Mouse (Mus musculus): ENCODE results near the gene Cisd3. TPM values are rescaled to one million over a fixed set of nuclear protein-coding genes. Genes with fewer than 3 reads are reported as not detected.

Cisd3 gene
- polyA plus RNA-seq, 1 experiment from 2014 or later = 45.5 TPM

DNA sequence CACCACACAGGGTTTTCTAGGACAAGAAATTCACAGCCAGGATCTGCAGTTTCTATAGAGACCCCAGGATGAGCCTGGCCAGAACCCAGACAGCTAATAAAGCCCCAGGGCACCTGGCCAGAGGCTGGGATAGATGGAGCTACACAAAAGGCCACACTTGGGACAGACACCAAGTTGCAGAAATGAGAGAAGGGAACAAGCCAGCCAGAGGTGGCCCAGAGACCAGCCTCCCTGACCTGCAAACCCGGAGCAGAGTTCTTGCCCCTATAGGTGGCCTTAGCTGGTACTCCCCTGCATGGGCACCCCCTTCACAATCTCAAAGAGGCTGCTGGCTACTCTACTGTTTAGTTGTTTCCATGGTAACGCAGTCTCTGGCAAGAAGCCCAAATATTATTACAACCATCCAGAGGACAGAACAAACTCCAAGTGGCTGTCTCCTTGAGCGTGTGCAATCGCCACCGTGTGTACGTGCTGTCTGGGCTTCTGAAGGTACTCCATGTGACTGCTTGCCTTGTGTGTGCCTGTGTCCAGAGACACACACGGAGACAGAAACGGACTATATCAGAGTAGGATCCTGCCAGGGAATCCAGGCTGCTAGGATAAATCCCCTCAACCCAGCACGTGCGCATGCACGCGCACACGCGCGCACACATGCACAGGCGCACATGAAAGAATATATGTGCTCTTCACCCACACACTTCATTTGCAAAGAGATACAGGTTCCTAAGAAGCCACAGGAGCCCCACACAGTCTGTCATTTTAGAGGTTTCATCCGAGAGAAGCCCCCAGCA is 9.5 kb downstream of the Cisd3 start:
- H3K9ac ChIP-seq = no peak overlapping the region; the same call in 1 of the 2 replicates
- H3K4me2 ChIP-seq = peak overlapping the region; percentile 41
- H3K36me3 ChIP-seq = peaks cover 34% of the 10 kb centered on the region
- no peaks in the 10 kb centered on the region for H3K27me3 ChIP-seq
- H3K4me1 ChIP-seq = peaks cover 47% of the 10 kb centered on the region
- peak overlapping the region; percentile 11 for H3K4me3 ChIP-seq
- 41% methylated on average over 17 of the region's 17 CpGs for WGBS
- ATAC-seq (ENCODE audit: borderline replicate concordance, extremely low read depth, low FRiP score, low TSS enrichment) = peak; percentile 47
- H3K9me3 ChIP-seq = no peaks in the 10 kb centered on the region
- peak overlapping the region; percentile 71 for H3K27ac ChIP-seq

DNA sequence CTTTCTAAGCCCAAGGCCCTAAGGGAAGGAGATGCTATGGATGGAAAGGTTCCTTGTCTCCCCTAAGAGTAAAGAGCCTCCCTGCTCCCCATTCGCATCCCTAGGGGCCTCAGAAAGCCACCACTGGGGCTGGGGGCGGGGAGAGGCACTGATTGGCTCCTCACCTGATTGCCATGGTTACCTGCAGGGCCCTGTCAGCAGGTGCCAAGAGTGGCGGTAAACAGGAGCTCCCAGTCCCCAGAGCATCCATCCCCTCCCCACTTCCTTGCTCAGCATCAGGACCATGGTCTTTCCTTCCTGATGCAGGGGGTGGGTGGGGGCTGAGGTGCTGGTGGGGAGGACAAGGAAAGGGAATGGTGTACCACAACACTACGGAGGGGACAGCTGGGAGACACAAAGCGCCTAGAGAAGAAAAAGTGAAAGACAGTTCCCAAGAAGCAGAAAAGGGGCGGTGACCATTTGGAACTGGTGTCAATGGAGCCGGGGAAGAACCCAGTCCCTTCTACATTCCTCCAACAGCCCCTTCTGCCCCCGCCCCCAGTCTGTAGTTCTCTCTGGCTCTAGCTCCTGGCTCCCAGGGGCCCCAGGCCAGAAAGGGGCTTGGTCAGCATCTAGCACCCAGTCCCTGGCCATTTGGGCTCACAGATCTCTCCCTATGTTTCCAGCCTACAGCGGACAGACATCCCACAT is 10.2 kb downstream of the Cisd3 start:
- H3K9ac ChIP-seq = no peak overlapping the region; the same call in 1 of the 2 replicates
- peak overlapping the region; percentile 71 for H3K27ac ChIP-seq
- ATAC-seq (ENCODE audit: borderline replicate concordance, extremely low read depth, low FRiP score, low TSS enrichment) = no peak
- no peaks in the 10 kb centered on the region for H3K27me3 ChIP-seq
- H3K4me3 ChIP-seq = peak overlapping the region; percentile 11
- H3K4me2 ChIP-seq = peak overlapping the region; percentile 41
- H3K9me3 ChIP-seq = no peaks in the 10 kb centered on the region
- WGBS = 44% methylated on average over 9 of the region's 9 CpGs
- H3K4me1 ChIP-seq = peaks cover 48% of the 10 kb centered on the region
- peaks cover 27% of the 10 kb centered on the region for H3K36me3 ChIP-seq

DNA sequence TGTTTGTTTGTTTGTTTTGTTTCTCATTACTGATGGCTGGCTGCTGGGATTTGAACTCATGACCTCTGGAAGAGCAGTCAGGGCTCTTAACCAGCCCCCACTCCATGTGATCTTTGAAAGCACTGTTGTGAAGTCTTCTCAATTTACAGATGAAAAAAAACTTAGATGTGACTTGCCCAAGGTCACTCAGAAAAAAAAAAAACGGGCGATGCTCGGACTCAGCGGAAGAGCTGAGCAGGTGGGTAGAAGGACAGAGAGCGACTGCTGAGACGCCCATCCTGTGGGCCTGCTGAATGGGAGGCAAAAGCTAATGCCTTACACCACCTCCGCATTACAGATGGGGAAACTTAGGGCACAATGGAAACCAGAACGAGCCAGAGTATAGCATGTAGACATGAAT is 11.0 kb downstream of the Cisd3 start:
- H3K4me3 ChIP-seq = no peak overlapping the region
- H3K36me3 ChIP-seq = peaks cover 18% of the 10 kb centered on the region
- no peak overlapping the region for H3K9ac ChIP-seq

DNA sequence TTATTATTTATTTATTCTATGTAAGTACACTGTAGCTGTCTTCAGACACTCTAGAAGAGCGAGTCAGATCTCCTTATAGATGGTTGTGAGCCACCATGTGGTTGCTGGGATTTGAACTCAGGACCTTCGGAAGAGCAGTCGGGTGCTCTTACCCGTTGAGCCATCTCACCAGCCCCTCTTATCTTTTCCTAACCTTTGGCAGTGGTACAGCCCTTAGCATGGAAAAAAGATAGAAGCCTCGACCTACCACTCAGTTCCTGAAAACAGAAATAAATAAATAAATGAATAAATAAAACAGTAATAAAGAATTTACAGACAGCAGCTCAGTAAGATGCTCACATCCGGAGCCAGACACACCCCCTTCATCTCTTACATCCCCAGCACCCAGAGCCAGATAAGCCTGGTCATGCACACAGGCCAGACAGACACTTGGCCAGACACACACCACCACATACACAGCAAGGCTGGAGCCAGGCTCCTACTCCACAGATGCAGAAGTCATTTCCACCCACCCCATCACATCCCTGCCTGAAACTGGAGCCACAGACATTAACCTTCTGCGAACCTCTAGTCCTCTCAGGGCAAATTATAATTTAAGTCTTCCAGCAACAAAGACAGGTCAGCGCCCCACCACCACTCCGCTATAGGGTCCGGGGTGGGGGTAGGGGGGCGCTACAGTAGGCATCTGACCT is 11.7 kb downstream of the Cisd3 start:
- Histone ChIP-seq H3K27ac (peak overlapping the region; percentile 100), H3K9ac (peak overlapping the region; percentile 94), H3K4me1 (peaks cover 62% of the 10 kb centered on the region), H3K4me3 (peak overlapping the region; percentile 90), H3K9me3 (no peaks in the 10 kb centered on the region), H3K27me3 (no peaks in the 10 kb centered on the region), H3K36me3 (peaks cover 12% of the 10 kb centered on the region), H3K4me2 (peak overlapping the region; percentile 95)
- ATAC-seq (ENCODE audit: borderline replicate concordance, extremely low read depth, low FRiP score, low TSS enrichment) = no peak
- 38% methylated on average over 11 of the region's 11 CpGs for WGBS

More for the DNA sequence above, 11.0 kb downstream of the Cisd3 start:
- 67% methylated on average over 8 of the region's 8 CpGs for WGBS
- Histone ChIP-seq H3K4me2 (no peak overlapping the region; the same call in 1 of the 2 replicates), H3K9me3 (no peaks in the 10 kb centered on the region), H3K27me3 (no peaks in the 10 kb centered on the region), H3K27ac (no peak overlapping the region), H3K4me1 (peaks cover 56% of the 10 kb centered on the region)
- no peak for ATAC-seq (ENCODE audit: borderline replicate concordance, extremely low read depth, low FRiP score, low TSS enrichment)

DNA sequence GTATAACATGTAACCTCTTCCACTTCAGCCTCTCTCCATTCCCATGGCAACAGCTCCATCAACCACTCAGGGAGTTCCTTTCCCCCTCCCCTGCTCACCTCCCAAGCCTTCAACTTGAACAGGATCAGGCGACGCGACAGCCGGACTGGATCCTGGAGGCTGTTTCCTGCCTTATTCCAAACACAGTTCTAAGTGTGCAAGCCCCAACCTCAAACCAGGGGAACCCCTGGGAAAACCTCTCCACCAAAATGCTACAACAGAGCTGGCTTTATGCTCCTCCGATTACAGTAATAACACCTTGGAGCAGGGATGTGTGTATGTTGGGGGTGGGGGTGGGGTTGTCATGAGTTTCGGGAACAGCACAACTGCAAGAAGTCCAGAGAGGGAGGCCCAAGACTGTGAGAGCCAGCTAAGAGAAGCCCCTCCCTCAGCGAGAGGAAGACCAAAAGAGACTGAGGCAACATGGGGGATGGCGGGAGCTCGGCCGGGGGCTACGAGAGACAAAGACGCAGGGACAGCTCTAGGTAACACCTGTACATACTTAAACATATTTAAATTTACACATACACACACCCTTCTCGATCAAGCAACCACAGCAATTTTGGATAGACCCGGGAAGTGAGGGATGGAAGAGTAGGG is 12.4 kb downstream of the Cisd3 start:
- no peaks in the 10 kb centered on the region for H3K9me3 ChIP-seq
- peak overlapping the region; percentile 94 for H3K9ac ChIP-seq
- WGBS = 1% methylated on average over 14 of the region's 14 CpGs
- H3K4me3 ChIP-seq = peak overlapping the region; percentile 90
- peak overlapping the region; percentile 100 for H3K27ac ChIP-seq
- peaks cover 62% of the 10 kb centered on the region for H3K4me1 ChIP-seq
- no peaks in the 10 kb centered on the region for H3K27me3 ChIP-seq
- H3K4me2 ChIP-seq = peak overlapping the region; percentile 95
- ATAC-seq (ENCODE audit: borderline replicate concordance, extremely low read depth, low FRiP score, low TSS enrichment) = no peak
- H3K36me3 ChIP-seq = peaks cover 5% of the 10 kb centered on the region; the same call in 1 of the 2 replicates

DNA sequence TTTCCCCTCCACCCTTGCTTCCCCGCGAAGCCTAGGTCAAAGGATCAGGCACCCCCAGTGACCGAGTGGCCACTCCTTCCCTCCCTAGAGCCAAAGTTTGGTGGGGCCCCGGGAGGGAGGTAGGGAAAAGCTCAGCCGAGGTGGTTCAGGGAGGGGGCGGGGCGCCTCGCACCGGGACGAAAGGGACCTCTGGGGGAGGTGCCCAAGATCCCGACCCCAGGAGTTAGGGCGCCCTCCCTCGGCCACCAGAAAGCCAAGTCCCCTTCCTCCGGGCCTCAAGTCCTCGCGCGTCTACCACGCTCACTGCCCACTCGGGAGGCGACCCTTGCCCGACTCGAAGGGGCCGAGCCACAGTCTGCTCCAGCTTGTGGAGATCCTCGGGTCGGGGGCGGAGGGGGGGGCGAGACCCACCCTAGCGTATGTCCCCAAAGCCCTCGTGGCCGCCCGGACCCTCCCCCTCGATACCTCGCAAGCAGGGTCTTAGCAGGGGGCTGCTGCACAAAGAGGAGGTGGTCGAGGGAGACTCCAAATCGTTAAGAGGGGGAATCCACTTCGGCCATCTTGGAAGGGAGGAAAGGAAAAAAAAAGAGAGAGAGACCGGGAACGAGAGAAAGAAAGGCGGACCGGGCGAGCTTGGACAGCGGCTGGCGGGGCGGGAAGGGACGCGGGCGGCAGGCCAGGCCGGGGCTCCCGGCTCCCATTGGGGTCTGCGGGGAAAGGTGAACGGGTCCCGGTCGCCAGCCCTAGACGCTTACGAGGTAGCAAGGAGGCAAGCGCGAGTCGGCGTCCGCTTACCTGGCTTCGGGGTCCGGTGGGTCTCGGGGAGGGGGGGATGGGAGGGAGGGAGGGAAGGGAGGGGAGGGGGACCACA is 13.3 kb downstream of the Cisd3 start:
- no peak for ATAC-seq (ENCODE audit: borderline replicate concordance, extremely low read depth, low FRiP score, low TSS enrichment)
- H3K9me3 ChIP-seq = no peaks in the 10 kb centered on the region
- under 1% methylated on average over 56 of the region's 63 CpGs for WGBS

DNA sequence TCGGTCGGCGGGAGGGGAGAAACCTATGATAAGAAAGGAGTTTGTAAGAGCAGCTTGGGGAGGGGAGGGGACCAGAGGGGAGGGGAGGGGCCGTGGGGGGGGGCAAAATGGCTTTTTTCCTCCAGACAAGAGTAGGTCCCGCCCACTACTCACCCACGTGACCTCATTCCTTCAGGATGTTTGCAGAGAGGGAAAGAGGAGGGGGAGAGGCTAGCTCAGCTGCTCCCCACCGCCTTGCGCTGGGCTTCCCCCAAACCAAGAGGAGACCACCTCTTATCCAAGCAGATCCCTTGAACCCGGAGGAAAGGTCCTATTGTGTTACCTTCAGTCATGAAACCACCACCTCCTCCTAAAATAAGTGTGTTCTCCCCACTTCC is 14.0 kb downstream of the Cisd3 start:
- Histone ChIP-seq H3K27ac (peak overlapping the region; percentile 100), H3K4me3 (peak overlapping the region; percentile 90), H3K27me3 (no peaks in the 10 kb centered on the region), H3K4me1 (peaks cover 60% of the 10 kb centered on the region), H3K4me2 (peak overlapping the region; percentile 95), H3K36me3 (peaks cover 2% of the 10 kb centered on the region; the same call in 1 of the 2 replicates), H3K9me3 (no peaks in the 10 kb centered on the region), H3K9ac (peak overlapping the region; percentile 94)
- ATAC-seq (ENCODE audit: borderline replicate concordance, extremely low read depth, low FRiP score, low TSS enrichment) = peak; percentile 48
- 0% methylated on average over 3 of the region's 9 CpGs for WGBS

More for the DNA sequence above, 13.3 kb downstream of the Cisd3 start:
- Histone ChIP-seq H3K4me1 (peaks cover 60% of the 10 kb centered on the region), H3K36me3 (no peaks in the 10 kb centered on the region), H3K4me2 (peak overlapping the region; percentile 95), H3K27ac (peak overlapping the region; percentile 100), H3K27me3 (no peaks in the 10 kb centered on the region), H3K9ac (peak overlapping the region; percentile 94), H3K4me3 (peak overlapping the region; percentile 90)

- peaks cover 55% of the 10 kb centered on the region for H3K4me1 ChIP-seq
Observed at GRCm38 (mm10) chr11:97700003-97700745, 14.5 kb downstream of the Cisd3 start, which contains the start of gene Pcgf2. Gene Pcgf2, minus strand, starts transcription at chr11:97700497.

DNA sequence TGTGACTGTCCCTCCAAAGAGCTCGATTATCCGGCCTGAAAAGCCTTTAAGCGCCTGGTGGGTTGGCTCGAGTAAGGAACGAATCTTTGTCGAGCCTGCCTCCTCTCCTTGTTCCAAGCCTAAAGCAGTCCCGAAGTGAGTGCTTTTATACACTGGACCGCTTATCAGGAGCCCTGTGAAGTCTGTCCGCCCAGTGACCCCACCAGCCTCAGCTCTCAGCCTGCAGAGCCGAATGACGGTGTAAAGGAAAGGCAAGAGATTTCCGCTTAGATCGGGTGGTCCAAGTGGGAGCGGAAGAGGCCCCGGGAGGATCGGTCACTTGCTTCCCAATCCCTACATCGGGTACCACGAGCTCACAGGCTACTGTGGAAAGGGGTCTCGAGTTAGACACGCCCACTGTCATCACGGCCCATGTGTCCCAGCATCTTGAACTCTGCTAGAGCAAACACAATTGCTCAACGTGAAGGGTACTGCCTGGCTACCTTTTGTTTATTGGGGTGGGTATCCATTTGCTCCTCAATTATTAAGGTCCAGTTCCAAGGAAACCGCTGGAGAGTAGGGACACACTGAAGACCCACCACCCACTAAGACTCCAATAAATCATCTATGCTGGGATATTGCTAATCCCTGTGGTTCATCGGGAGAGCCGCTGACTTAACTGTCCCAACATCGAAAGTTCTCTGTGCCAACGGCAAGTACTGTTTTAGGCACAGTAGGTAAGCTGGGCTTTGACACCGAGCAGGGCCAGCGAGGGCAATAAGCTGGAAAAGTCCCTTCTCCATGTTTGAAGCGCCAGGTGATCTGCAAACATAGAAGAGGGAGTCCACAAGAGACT is 15.3 kb downstream of the Cisd3 start:
- H3K4me3 ChIP-seq = peak overlapping the region; percentile 90
- peaks cover 11% of the 10 kb centered on the region for H3K36me3 ChIP-seq
- H3K9ac ChIP-seq = peak overlapping the region; percentile 86
- no peaks in the 10 kb centered on the region for H3K27me3 ChIP-seq
- H3K4me2 ChIP-seq = peak overlapping the region; percentile 95
- no peak for ATAC-seq (ENCODE audit: borderline replicate concordance, extremely low read depth, low FRiP score, low TSS enrichment)
- peaks cover 47% of the 10 kb centered on the region for H3K4me1 ChIP-seq
- 14% methylated on average over 30 of the region's 30 CpGs for WGBS
- H3K27ac ChIP-seq = peak overlapping the region; percentile 100
- no peaks in the 10 kb centered on the region for H3K9me3 ChIP-seq

More at GRCm38 (mm10) chr11:97700003-97700745, 14.5 kb downstream of the Cisd3 start, which contains the start of gene Pcgf2:
- Histone ChIP-seq H3K9ac (peak within 1 kb of the TSS; percentile 94), H3K4me3 (peak within 1 kb of the TSS; percentile 90), H3K27ac (peak within 1 kb of the TSS; percentile 100), H3K27me3 (no peaks in the 10 kb centered on the region), H3K36me3 (peaks cover 5% of the 10 kb centered on the region; the same call in 1 of the 2 replicates), H3K4me2 (peak within 1 kb of the TSS; percentile 95), H3K9me3 (no peaks in the 10 kb centered on the region)
- peak; percentile 21 for ATAC-seq (ENCODE audit: borderline replicate concordance, extremely low read depth, low FRiP score, low TSS enrichment)
- WGBS = under 1% methylated on average over 85 of the region's 85 CpGs

Measured in lung, embryonic 15.5 days (tissue).